Comparison of ENCODE assay signal across 8 mouse cellular contexts in genomic region chr1:37428911-37429310, GRCm38 (mm10). TPM values are rescaled to one million over a fixed set of nuclear protein-coding genes. Genes with fewer than 3 reads are reported as not detected.
DNase-seq lines count a peak whose midpoint lies in the region; ATAC-seq and TF ChIP-seq lines count a peak whose summit lies in the region.

No protein-coding gene starts in this region.

- H3K36me3 ChIP-seq in heart, embryonic 11.5 days (ENCODE audit: control insufficient read depth, insufficient read depth, low read length), result peaks cover 19% of the 10 kb centered on the region
- H3K36me3 ChIP-seq in heart, postnatal 0 days (replicated peaks; ENCODE audit: control insufficient read depth, insufficient read depth, low read length), result peaks cover 57% of the 10 kb centered on the region
- H3K36me3 ChIP-seq in liver, postnatal 0 days (replicated peaks; ENCODE audit: insufficient read depth, low read length), result peaks cover 39% of the 10 kb centered on the region

- H3K27me3 ChIP-seq in heart, embryonic 11.5 days (ENCODE audit: control insufficient read depth, insufficient read depth, low read length), result no peaks in the 10 kb centered on the region
- no peaks in the 10 kb centered on the region for H3K27me3 ChIP-seq in heart, postnatal 0 days (ENCODE audit: control insufficient read depth, insufficient read depth, low read length)
- no peaks in the 10 kb centered on the region for H3K27me3 ChIP-seq in liver, postnatal 0 days (ENCODE audit: insufficient read depth, low read length)

- WGBS in heart, embryonic 11.5 days (ENCODE audit: insufficient replicate concordance), result 49% methylated on average over 2 of the region's 2 CpGs
- 24% methylated on average over 2 of the region's 2 CpGs for WGBS in heart, postnatal 0 days
- WGBS in liver, postnatal 0 days (ENCODE audit: insufficient replicate concordance), result 29% methylated on average over 2 of the region's 2 CpGs

- no peak for TF ChIP-seq EP300 in heart, postnatal 0 days (IDR thresholded peaks at IDR 0.05; ENCODE audit: low read depth)
- no peak for TF ChIP-seq EP300 in liver, postnatal 0 days (IDR thresholded peaks at IDR 0.05; ENCODE audit: low read depth)

- DNase-seq in heart, adult 11 months, result no peak
- DNase-seq in R1 (ENCODE audit: low read depth, low spot score), result peak; percentile 13
- no peak for DNase-seq in heart, postnatal 0 days (ENCODE audit: low spot score)
- no peak for DNase-seq in liver, postnatal 0 days
- no peak for DNase-seq in gastrocnemius, postnatal 25 days
- DNase-seq in gastrocnemius, postnatal 14 days, result no peak
- DNase-seq in lung, adult 18-20 months, result no peak

- peak overlapping the region; percentile 91 for H3K9ac ChIP-seq in heart, embryonic 11.5 days (ENCODE audit: low read depth, low read length)
- H3K9ac ChIP-seq in heart, postnatal 0 days (replicated peaks; ENCODE audit: low read depth, low read length), result no peak overlapping the region; the same call in 1 of the 2 replicates
- peak overlapping the region; percentile 96 for H3K9ac ChIP-seq in liver, postnatal 0 days (replicated peaks)

- H3K4me1 ChIP-seq in heart, embryonic 11.5 days (ENCODE audit: control insufficient read depth, insufficient read depth, low read length), result peaks cover 19% of the 10 kb centered on the region
- peaks cover 15% of the 10 kb centered on the region for H3K4me1 ChIP-seq in heart, postnatal 0 days (ENCODE audit: control insufficient read depth, insufficient read depth)
- H3K4me1 ChIP-seq in liver, postnatal 0 days (ENCODE audit: insufficient read depth), result peaks cover 19% of the 10 kb centered on the region

- ATAC-seq in heart, embryonic 11.5 days (replicated peaks; ENCODE audit: insufficient number of reproducible peaks, low FRiP score, low TSS enrichment), result no peak
- no peak for ATAC-seq in heart, postnatal 0 days (ENCODE audit: insufficient read depth, low read depth)
- no peak for ATAC-seq in liver, postnatal 0 days

- intact Hi-C loops in gastrocnemius, postnatal 14 days (cut with DNase I; ENCODE audit: low total_unique reads), result no loop called here

- TF ChIP-seq CTCF in heart, postnatal 0 days (IDR thresholded peaks at IDR 0.05; ENCODE audit: low read depth), result no peak
- no peak for TF ChIP-seq CTCF in liver, postnatal 0 days (IDR thresholded peaks at IDR 0.05; ENCODE audit: low read depth)

- H3K4me2 ChIP-seq in heart, embryonic 11.5 days, result peak overlapping the region; percentile 90
- H3K4me2 ChIP-seq in heart, postnatal 0 days (ENCODE audit: low read depth, low read length), result peak overlapping the region; percentile 86
- H3K4me2 ChIP-seq in liver, postnatal 0 days (ENCODE audit: low read depth, low read length), result peak overlapping the region; percentile 81

- no peak overlapping the region; the same call in 1 of the 2 replicates for H3K27ac ChIP-seq in heart, embryonic 11.5 days (ENCODE audit: low read depth, low read length)
- peak overlapping the region; percentile 82 for H3K27ac ChIP-seq in heart, postnatal 0 days (ENCODE audit: low read depth)
- peak overlapping the region; percentile 94 for H3K27ac ChIP-seq in liver, postnatal 0 days (ENCODE audit: low read depth)

- H3K9me3 ChIP-seq in heart, embryonic 11.5 days (replicated peaks; ENCODE audit: control insufficient read depth, low read length), result 0 out of 2 replicates have a peak, but pooled peaks cover 2% of the 10 kb centered on the region
- no peaks in the 10 kb centered on the region; the same call in 1 of the 2 replicates for H3K9me3 ChIP-seq in heart, postnatal 0 days (replicated peaks; ENCODE audit: control insufficient read depth, low read length)
- H3K9me3 ChIP-seq in liver, postnatal 0 days (ENCODE audit: low read length), result 0 out of 2 replicates have a peak, but pooled peaks cover 6% of the 10 kb centered on the region

- H3K4me3 ChIP-seq in heart, embryonic 11.5 days (ENCODE audit: low read depth, low read length), result peak overlapping the region; percentile 89
- H3K4me3 ChIP-seq in heart, postnatal 0 days (ENCODE audit: low read depth, low read length), result peak overlapping the region; percentile 93
- peak overlapping the region; percentile 92 for H3K4me3 ChIP-seq in liver, postnatal 0 days (ENCODE audit: low read depth, low read length)

RNA-seq across cellular contexts. Expression of gene Coa5, which starts 1.0 kb away (rescaled TPM):
- polyA plus RNA-seq in heart, embryonic 11.5 days (2014; fragmentation: Nextera tagmentation; extraction: Ambion mirVana), result 84.2 and 86.8 TPM in 2 replicates
- 48.9 and 65.0 TPM in 2 replicates for total RNA-seq in heart, postnatal 0 days (2014; rRNA removed; ENCODE audit: low replicate concordance)
- 55.3 and 60.1 TPM in 2 replicates for polyA plus RNA-seq in heart, postnatal 0 days (2015; fragmentation: Nextera tagmentation; extraction: Ambion mirVana)
- 19.6 and 23.0 TPM in 2 replicates for polyA plus RNA-seq in liver, postnatal 0 days (2015; fragmentation: Nextera tagmentation; extraction: Ambion mirVana)
- total RNA-seq in gastrocnemius, postnatal 25 days (2021), result 100 to 1,000 TPM in 1 of 2 experiments, 10 to 100 TPM in 1; 93.4 to 112 TPM
- 100 to 1,000 TPM; 106 to 107 TPM for total RNA-seq in gastrocnemius, postnatal 14 days (2021)

RNA-seq across cellular contexts. Expression of gene Unc50, which starts 1.0 kb away (rescaled TPM):
- polyA plus RNA-seq in heart, embryonic 11.5 days (2014; fragmentation: Nextera tagmentation; extraction: Ambion mirVana), result 82.5 and 88.1 TPM in 2 replicates
- 57.6 and 83.8 TPM in 2 replicates for total RNA-seq in heart, postnatal 0 days (2014; rRNA removed; ENCODE audit: low replicate concordance)
- polyA plus RNA-seq in heart, postnatal 0 days (2015; fragmentation: Nextera tagmentation; extraction: Ambion mirVana), result 78.7 and 83.3 TPM in 2 replicates
- 77.0 and 78.6 TPM in 2 replicates for polyA plus RNA-seq in liver, postnatal 0 days (2015; fragmentation: Nextera tagmentation; extraction: Ambion mirVana)
- 10 to 100 TPM; 13.8 to 17.4 TPM for total RNA-seq in gastrocnemius, postnatal 25 days (2021)
- total RNA-seq in gastrocnemius, postnatal 14 days (2021), result 10 to 100 TPM; 19.7 to 20.2 TPM
